Mouse (Mus musculus): ENCODE measurements around the gene Cmtm4. TPM values are rescaled to one million over a fixed set of nuclear protein-coding genes. Genes with fewer than 3 reads are reported as not detected.

Gene Cmtm4
- 10 to 100 TPM; 12.1 to 13.6 TPM for total RNA-seq (2021)
- long read RNA-seq, experiment 1, full-length matches to known transcripts: 6 of 11 reads
- long read RNA-seq, experiment 1, partial matches to known transcripts: 0 of 11 reads
- long read RNA-seq, experiment 1, other reads (novel, unspliced or antisense): 5 of 11 reads
- long read RNA-seq, experiment 2, full-length matches to known transcripts: 3 of 4 reads
- long read RNA-seq, experiment 2, partial matches to known transcripts: 0 of 4 reads
- long read RNA-seq, experiment 2, other reads (novel, unspliced or antisense): 1 of 4 reads

- intact Hi-C loops (cut with DNase I): loop anchor here (2.0 kb wide), 2 partner anchors 47 to 51 kb away; partner anchors contain the start of gene Dync1li2
- peak; percentile 79 to 84 for DNase-seq
These were observed at the start of gene Cmtm4 for GRCm38 (mm10) chr8:104395703-104396357. Gene Cmtm4, minus strand, starts transcription at chr8:104395807.

GRCm38 (mm10) chr8:104445248-104445647 is 49.6 kb upstream of the Cmtm4 start:
- intact Hi-C loops (cut with DNase I): loop anchor here (10.0 kb wide), 1 partner anchor 190 kb away; the partner anchor contains the start of gene Cklf
- no peak for DNase-seq

DNA sequence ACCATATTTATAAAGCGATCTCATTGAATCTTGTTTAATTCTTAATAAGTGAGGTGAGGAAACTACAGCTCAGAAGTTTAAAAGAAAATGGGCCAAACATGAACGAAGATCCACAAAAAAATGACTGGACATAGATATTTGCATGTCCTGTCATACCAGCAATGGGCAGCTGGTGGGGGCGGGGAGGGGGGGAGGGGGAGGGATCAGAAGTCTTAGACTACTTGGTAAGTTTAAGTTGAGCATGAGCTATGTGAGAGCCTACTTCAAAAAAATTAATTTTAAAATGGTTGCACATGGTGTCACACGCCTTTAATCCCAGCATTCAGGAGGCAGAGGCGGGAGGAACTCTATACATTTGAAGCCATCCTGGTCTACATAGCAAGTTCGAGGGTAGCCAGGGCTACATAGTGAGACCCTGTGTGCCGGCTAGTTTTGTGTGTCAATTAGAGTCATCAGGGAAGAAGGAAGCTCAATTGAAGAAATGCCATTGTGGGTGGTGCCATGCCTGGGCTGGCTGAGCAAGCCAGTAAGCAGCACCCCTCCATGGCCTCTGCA is 47.6 kb upstream of the Cmtm4 start:
- no peak for DNase-seq
- intact Hi-C loops (cut with DNase I): loop anchor here (1.0 to 10.0 kb wide), 4 partner anchors 48 to 188 kb away; partner anchors contain the start of genes Cklf and Cmtm4

GRCm38 (mm10) chr8:104442299-104443124 is 46.9 kb upstream of the Cmtm4 start, which contains the start of gene Dync1li2:
Gene Dync1li2, minus strand, starts transcription at chr8:104443047.
- peak; percentile 96 to 97 for DNase-seq
- intact Hi-C loops (cut with DNase I): loop anchor here (1.0 to 10.0 kb wide), 4 partner anchors 48 to 188 kb away; partner anchors contain the start of genes Cklf and Cmtm4

GRCm38 (mm10) chr8:104441613-104442012 is 46.0 kb upstream of the Cmtm4 start:
- intact Hi-C loops (cut with DNase I): loop anchor here (2.0 to 10.0 kb wide), 3 partner anchors 47 to 187 kb away; partner anchors contain the start of genes Cklf and Cmtm4

DNA sequence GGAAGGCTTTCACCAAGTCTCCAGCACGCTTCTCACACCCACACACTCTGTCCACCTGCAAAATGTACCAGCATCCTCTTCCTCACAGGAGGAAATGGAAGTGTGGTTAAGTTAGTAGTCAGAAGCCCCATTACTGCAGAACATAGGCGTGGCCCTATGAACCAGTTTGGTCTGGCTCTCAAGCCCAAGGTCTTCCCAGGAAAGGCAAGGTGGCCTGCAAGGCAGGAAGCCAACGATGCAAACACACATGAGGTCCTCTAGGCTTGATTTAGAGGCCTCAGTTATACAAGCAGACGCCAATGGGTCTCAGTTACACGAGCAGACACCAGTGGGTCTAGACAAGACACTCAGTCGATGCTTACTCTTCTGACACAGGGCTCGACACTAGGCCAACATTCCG is 43.9 kb upstream of the Cmtm4 start:
- intact Hi-C loops (cut with DNase I): loop anchor here (5.0 kb wide), 1 partner anchor 98 kb away; no protein-coding TSS in a partner anchor
- DNase-seq: no peak

More at GRCm38 (mm10) chr8:104441613-104442012, 46.0 kb upstream of the Cmtm4 start:
- no peak for DNase-seq

DNA sequence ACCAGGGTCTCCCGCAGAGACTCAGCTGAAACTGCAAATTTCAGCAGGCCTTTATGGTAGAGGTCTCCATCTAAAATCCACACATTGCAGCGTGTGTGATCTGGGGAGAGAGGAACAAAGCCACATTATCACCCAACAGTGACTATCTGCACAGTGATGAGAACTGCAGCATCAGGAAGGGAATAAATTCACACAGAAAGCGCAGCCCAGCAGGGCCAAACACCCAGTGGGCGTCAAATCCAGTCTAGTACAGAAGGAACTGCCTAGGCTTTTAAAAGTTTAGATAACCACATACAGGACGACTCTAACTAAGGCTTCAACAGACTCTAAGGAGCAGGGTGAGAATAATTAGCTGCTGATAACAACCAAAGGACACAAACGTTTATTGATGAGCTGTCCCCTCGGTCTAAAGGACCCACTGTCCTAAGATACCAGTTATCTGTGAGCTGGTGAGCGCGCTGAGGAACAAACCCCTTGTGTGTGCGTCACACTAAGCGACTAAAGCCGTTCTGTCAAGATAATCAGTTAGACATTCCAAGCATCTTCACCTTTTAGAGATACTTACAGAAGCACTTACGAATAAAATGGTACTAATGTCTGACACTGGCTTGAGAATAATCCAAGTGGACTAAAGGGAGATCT is 42.0 kb upstream of the Cmtm4 start:
- DNase-seq: no peak
- intact Hi-C loops (cut with DNase I): loop anchor here (5.0 kb wide), 1 partner anchor 100 kb away; no protein-coding TSS in a partner anchor

DNA sequence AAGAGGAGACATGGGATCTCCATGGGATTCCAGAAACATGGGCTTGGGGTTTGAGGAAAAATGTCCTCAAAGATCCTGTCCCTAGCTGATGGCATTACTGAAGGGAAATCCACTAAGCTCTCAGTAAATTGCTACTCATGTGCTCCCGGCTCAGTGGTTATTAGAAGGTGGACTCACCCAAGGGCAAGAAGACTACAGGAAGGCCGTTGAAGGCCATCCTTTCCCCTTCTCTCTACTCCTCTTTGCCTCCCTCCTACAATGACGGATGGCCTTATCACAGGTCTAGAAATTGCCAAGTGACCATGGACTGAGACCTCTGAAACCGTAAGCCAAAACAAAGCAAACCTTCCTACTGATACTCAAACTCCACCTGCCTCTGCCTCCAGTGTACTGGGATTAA is 41.0 kb upstream of the Cmtm4 start:
- intact Hi-C loops (cut with DNase I): loop anchor here (5.0 kb wide), 1 partner anchor 101 kb away; no protein-coding TSS in a partner anchor
- no peak for DNase-seq

DNA sequence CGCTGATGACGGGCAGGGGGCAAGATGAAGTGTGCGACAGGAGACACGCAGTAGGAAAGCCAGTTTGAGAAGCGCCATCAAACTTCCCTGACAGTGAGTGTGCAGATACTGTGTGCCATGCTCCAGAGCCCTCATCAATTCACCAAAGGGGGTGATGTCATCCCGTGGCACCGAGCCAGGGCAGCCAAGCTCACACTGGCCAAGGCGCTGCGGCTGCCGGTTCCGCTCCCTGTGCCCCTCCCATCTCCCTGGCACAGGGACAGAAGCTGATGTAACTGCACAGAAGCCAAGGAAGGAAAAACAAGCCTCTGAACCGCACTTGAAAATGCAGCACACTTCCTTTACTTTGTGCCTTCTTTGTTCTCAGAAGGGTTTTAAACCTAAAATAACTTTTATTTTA is 40.4 kb upstream of the Cmtm4 start:
- peak; percentile 98 to 100 for DNase-seq
- intact Hi-C loops (cut with DNase I): loop anchor here (5.0 kb wide), 1 partner anchor 101 kb away; no protein-coding TSS in a partner anchor

DNA sequence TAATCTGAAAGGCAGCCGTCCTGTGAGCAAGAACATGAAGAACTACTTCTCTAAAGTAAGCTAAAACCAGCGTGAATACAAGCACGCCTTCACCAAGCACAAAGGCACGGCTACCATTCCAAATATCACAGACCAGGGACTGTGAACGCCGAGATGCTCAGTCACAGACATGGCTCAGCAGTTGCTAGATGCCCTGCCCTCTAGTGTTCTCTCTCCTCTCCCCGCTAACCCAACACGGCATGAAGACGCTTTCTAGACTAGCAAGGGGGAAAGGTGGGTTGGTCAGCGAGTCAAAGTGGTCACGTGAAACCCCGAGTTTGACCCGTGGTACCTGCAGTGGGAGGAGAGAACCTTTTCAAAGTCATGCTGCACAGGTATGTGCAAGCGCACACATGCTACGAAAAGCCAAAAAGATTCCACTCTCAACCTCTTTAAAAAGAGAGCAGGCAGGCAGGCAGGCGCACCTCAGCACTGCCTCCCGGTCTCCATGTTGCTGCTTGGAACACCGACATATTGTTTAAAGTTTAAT is 39.3 kb upstream of the Cmtm4 start:
- intact Hi-C loops (cut with DNase I): loop anchor here (5.0 kb wide), 1 partner anchor 102 kb away; no protein-coding TSS in a partner anchor
- DNase-seq: no peak

DNA sequence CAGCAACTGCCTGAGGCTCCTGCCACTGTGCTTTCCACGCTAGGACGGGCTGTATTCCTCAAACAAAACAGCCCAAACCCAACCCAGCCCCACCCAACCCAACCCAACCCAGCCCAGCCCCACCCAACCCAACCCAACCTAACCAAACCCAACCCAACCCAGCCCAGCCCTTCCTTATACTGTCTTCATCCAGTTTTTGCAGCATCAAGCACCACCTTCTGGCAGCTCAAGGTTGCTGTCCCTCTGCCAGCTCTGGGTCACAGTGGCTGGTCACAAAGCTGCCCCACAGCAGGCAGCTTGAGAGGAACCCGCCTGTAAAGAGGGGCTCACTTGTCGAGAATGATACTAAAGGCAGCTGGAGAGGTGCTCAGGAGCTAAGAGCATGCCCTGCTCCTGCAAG is 38.7 kb upstream of the Cmtm4 start:
- peak in 1 of 2 experiments; percentile 36 for DNase-seq
- intact Hi-C loops (cut with DNase I): no loop called here

DNA sequence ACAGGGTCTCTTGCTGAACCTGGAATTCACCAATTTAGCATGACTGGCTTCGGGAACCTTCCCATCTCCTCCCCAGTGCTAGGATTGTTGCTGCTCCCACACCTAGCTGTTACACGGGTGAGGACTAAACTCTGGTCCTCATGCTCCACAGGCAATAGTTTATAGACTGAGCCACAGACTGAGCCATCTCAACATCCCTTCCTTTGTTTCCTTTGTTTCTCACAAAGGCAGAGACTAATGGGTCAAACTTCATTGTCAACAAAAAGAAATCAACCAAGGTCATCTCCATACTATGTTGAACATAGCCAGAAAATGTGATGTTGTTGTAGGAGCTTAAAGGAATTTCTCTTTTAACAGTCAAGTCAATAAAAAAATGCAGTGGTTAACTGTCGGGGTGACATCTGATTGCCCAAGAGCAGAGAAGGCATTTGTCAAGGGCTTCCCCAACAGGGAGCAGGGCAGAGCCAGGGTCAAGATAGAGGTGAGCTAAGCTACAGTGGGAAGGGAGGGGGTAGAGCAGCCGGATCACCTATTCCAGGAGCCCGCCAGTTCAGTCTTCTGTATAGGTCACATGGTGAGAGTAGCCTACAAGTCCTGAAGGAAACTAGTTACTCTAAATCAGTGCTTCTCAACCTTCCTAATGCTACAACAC is 37.7 kb upstream of the Cmtm4 start:
- no peak for DNase-seq
- intact Hi-C loops (cut with DNase I): no loop called here

GRCm38 (mm10) chr8:104432656-104433055 is 37.0 kb upstream of the Cmtm4 start:
- intact Hi-C loops (cut with DNase I): no loop called here
- DNase-seq: no peak

GRCm38 (mm10) chr8:104430230-104430629 is 34.6 kb upstream of the Cmtm4 start:
- DNase-seq: no peak
- intact Hi-C loops (cut with DNase I): no loop called here

DNA sequence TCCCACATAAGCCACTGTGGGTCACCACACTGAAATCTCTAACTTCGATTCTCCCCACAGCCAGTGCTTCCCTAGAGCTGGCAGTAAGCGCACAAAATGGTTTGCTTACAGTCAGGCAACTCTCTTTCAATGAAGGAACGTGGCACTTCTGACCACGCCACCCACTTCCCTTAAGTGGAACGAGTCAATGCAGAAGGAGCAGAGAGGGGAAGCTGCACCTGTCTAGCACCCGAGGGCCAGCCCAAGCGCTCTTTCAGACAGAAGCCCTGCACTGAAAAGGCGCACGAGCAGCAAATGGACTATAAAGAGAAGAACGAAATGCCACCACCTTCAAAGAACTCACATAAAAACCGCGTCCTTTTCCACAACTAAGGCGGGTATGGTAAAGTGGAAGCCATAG is 32.1 kb upstream of the Cmtm4 start:
- intact Hi-C loops (cut with DNase I): no loop called here
- no peak for DNase-seq

DNA sequence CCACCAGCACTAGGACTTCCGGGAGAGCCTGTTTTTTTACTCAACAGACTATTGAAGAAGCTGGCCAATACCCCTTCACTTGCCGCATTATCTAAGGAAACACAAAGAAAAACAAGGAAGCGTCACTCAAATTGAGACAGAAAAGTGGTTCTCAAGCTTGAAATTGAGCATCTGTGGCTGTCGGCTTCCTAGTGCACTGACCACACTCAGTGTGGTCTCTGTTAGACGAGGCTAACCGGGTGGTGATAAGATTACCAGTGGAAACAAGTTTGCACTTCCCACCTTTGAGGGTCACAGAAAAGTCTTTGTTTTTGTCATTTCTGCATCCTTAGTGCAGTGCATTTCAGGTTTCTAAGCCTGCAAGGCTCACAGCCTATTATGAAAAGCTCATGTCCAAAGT is 26.7 kb upstream of the Cmtm4 start:
- DNase-seq: no peak
- intact Hi-C loops (cut with DNase I): no loop called here

DNA sequence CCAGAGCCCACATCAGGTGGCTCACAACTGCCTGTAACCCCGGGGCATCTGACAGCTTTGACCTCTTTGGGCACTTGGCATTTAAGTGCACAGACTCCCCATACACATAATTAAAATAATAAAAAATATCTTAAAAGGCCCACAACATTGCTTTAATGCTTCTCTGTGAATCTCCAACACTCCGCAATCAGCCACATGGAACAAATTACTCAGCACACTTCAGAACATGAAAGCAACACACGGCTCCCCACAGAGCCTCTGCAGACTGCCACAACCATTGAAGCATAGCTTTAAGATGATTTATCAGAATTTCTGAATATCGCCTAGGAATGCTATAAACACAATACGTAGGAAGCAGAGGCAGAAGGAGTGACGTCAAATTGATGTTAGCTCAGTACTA is 20.4 kb upstream of the Cmtm4 start:
- intact Hi-C loops (cut with DNase I): no loop called here
- DNase-seq: no peak

DNA sequence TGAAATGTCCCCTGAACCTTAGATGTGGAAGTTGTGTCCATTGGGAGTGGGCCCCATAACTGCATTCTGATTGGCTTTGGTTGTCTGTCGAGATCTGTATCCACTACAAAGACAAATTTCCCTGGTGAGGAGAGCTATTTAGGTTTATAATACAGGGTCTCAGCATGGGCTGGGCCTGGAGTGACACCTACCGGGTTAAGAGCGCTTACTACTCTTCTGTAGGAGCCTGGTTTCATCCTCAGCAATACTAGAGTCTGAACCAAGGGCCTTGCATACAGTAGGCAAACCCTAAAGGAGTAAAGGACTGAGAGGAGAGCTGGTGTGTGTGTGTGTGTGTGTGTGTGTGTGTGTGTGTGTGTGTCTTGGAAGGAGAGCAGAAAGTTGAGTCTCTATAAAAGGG is 18.6 kb upstream of the Cmtm4 start:
- DNase-seq: no peak

DNA sequence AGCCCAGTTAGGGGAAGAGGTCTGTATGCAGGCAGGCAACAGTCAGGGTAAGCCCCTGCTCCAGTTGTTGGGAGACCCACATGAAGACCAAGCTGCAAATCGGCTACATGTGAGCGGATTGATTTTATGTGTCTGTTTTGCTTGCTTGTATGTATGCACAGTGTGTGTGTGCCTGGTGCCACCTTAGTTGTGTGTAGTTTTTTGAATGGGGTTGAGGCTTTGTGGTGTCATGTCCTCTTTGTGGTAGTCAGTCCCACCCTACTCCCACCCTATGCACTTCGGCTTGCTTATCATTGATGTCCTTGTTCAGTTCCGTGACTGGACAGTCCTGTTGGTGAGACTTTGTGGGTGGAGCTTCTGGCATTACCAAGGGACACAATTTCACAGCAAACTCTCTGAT is 18.2 kb upstream of the Cmtm4 start:
- intact Hi-C loops (cut with DNase I): no loop called here

More for the DNA sequence above, 18.6 kb upstream of the Cmtm4 start:
- intact Hi-C loops (cut with DNase I): no loop called here

More for the DNA sequence above, 18.2 kb upstream of the Cmtm4 start:
- no peak for DNase-seq
